Mouse (Mus musculus): ENCODE measurements around the gene Oca2.

Oca2 gene

DNA sequence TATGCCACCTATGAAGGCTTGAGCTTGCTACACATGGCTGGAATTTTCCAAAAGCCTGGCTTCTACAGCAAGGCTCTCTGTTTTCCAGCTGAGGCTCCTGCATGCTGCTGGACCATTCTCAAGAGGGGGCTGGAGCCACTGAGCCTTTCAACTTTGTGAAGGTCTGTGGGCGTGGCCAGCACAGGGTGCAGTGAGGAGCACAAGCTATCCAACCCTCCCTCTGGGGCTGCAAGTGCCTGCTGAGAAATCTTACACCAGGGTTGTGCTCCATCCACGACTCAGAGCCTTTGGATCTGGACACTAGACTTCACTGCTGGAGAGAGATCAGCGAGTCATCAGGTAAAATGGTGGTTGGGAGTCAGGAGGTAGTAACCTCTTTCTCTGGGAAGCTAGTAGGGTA lies at the start of gene Oca2:
Gene Oca2, plus strand, starts transcription at position 218 of the 400 bp plus-strand sequence.
- no peak for DNase-seq (ENCODE audit: low read depth, low spot score)

DNA sequence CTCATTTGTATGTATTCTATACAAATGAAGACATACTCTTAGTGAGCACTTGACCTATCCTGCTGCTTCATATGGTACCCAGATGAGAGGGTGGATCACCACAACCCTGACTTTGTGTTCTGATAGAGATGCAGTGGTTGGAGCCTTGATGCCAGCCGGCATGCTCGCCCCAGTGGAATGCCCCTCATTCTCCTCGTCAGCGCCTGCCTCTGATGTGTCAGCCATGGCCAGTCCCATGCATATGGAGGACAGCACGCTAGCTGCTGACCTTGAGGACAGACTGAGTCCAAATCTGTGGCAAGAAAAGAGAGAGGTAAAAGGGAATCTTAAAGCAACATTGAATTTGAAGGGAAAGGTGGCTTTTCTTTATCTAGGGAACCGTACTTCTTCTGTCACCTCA lies 48.5 kb upstream of the Oca2 start:
- DNase-seq (ENCODE audit: low read depth, low spot score): no peak

GRCm38 (mm10) chr7:56191661-56192060 lies 47.9 kb upstream of the Oca2 start:
- no peak for DNase-seq (ENCODE audit: low read depth, low spot score)

- no peak for DNase-seq (ENCODE audit: low read depth, low spot score)
These were observed 37.9 kb upstream of the Oca2 start for GRCm38 (mm10) chr7:56201483-56202218.

GRCm38 (mm10) chr7:56202843-56203242 lies 36.7 kb upstream of the Oca2 start:
- DNase-seq (ENCODE audit: low read depth, low spot score): no peak

GRCm38 (mm10) chr7:56203286-56203685 lies 36.3 kb upstream of the Oca2 start:
- DNase-seq (ENCODE audit: low read depth, low spot score): no peak

DNA sequence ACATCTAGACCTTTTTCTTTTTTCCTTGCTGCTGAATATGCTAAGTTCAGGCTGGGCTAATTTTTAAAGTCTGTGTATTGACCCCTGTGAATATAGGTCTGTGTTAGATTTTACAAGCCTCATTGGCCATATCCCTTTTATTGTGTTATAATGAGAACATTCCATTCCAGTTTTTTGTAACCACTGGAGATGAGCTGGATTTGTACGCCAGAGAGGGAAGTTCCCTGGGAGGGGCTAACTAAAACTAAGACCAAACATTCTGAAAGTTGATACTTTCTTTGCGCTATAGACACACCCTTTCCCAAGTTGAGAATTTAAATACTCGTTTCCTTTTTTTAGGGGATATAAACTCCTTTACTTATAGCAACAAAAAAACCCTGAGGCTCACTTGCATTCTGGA lies 34.7 kb upstream of the Oca2 start:
- DNase-seq (ENCODE audit: low read depth, low spot score): no peak

- DNase-seq (ENCODE audit: low read depth, low spot score): no peak
These were observed 18.7 kb upstream of the Oca2 start for GRCm38 (mm10) chr7:56220811-56221210.

DNA sequence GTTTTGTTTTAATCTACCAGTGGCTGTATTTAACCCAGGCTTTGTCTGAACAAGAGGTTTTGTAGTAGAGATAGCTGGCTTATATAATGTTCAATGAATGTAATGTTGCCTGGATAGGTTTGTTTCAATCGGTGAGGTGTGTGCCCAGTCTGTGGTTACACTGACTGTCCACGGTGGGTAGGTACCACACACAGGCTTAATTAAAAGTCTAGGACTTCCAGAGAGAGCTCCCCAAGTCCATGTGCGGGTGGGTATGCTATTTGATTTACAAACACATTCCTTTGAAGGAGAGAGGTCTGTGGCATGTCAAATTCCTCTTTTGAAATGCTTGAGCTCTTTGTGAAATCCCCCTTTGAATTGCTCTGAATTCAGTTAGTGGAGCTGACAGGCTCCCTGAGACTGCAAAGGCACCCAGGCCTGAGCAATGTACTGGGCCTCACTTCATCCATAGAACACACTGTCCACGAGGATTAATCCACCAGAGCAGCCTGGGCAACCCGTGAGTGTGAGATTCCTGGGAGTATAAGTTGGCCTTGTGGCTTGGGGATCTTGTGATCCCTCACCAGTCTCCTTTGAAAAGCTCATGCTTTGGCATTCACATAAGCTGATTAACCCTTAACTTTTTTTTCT lies 3.7 kb upstream of the Oca2 start:
- no peak for DNase-seq (ENCODE audit: low read depth, low spot score)

- no peak for DNase-seq (ENCODE audit: low read depth, low spot score)
These were observed 2.9 kb upstream of the Oca2 start for GRCm38 (mm10) chr7:56236617-56237016.

DNA sequence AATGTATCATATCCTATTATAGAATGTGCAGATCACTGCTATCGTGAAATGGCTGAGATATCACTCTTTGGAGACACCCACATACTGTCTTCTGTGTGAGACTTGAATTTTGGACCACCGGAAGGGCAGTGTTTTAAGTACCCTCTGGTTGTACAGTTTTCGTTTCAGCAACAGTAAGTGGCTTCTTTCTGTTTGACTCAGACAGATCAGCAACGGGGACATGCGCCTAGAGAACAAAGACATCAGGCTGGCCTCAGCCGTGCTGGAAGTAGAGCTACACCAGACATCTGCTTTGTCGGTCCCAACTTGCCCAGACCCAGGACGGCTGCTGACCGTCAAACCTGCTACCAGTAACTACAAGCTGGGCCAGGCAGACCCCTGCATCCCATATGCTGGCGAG lies 15.0 kb downstream of the Oca2 start:
- no peak for DNase-seq (ENCODE audit: low read depth, low spot score)

- peak; percentile 3 for DNase-seq (ENCODE audit: low read depth, low spot score)
These were observed 18.4 kb downstream of the Oca2 start for GRCm38 (mm10) chr7:56257875-56258441.

GRCm38 (mm10) chr7:56277506-56277905 lies 37.9 kb downstream of the Oca2 start:
- DNase-seq (ENCODE audit: low read depth, low spot score): no peak

DNA sequence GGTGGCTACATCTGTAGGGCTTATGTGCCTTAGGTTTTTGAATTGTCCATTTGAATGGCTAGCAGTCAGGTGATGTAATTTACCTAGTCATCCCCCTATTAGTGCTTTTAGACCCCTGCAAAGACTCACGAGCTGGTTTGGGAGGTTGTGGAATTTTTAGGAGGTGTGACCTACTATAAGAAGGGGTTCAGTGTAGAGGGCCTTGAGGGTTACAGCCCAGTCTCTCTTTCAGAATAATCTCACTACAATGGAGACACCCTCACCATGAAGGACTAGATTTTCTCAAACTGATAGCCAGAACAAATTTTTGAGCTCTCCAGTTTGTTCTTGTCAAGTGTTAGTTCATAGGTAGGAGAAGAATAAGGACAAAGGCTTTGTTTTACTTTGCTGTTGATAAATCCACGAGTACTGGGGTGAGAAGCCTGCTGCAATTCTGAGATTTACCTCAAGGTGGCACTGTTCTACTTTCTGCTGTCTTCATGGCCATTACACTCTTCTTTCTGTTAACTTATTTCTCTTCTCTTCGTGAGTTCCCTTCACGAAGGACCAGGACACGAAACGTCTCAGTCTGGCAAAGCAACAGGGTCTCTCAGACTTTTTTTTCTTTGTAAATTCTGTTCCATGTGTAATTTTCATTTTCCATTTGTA lies 52.0 kb downstream of the Oca2 start:
- DNase-seq (ENCODE audit: low read depth, low spot score): peak; percentile 72

DNA sequence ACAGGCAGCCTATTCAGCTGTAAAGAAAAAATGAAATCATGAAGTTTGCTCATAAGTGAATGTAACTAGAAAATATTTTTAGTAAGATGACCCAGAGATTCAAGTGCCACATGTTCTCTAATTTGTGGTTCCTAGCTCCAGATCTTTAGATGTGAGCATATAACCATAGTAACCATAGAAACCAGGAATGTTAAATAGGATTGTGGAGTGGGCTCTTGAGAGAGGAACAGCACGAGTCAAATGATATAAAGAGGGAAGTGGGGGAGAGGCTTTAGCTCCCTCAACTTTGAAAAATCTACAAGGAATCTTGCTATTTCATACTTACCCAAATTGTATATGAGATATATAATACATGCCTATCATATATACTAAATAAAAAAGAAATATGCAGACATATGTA lies 64.8 kb downstream of the Oca2 start:
- no peak for DNase-seq (ENCODE audit: low read depth, low spot score)

GRCm38 (mm10) chr7:56314358-56314757 lies 74.8 kb downstream of the Oca2 start:
- no peak for DNase-seq (ENCODE audit: low read depth, low spot score)

DNA sequence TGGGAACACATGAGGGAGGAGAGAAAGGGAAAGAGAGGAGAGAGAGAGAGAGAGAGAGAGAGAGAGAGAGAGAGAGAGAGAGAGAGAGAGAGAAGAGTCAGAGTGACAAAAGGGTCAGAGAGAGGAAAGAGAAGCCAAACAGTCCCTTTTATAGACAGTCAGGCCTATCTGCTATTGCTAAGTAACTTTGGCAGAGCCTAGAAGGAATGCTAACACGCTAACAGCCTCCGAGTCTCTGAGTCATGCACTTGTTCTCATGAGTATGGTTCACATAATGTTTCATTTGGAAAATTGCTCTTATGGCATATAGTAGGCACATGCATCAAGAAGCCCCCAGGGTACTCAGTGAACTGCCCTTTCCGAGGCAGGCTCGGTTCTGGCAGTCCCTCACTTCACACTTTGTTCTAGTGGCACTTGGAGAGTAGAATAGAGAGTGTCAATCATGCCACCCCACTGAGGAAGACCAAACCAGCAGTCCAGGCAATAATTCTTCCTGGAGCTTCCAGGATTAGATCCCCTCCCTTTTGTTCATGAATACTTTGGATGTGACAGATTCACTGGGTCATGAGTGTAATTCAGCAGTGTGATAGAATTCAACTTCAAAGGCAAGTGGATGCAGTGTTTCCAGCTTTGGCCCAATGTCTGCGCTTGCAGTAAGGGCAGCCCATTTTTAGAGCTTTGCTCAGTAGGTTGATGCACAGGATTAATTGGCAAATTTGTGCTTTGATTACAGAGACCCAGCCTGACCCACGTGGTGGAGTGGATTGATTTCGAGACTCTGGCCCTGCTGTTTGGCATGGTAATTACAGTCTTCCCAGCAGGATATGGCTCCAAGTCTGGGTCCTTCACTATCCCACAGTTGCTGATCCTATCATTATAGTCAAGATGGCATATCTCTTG lies 76.3 kb downstream of the Oca2 start:
- DNase-seq (ENCODE audit: low read depth, low spot score): no peak

DNA sequence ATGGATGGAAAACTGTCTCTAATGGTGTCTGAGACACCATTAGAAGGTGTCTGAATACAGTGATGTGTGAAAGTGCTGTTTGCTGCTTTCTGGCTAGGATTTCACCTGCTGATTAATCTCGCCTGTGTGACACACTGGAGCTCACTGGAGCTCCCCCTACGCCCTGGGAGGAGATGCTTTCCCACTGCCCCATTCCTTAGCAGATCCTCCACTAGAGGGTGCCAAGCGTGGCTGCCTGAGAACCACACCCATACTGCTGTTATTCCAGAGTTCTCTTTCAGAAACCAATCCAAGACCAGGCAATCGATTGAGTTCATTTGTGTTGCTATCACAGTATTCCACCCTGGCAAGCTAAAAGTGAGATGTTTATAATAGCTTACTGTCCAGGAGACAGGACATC lies 88.2 kb downstream of the Oca2 start:
- peak; percentile 1 for DNase-seq (ENCODE audit: low read depth, low spot score)

DNA sequence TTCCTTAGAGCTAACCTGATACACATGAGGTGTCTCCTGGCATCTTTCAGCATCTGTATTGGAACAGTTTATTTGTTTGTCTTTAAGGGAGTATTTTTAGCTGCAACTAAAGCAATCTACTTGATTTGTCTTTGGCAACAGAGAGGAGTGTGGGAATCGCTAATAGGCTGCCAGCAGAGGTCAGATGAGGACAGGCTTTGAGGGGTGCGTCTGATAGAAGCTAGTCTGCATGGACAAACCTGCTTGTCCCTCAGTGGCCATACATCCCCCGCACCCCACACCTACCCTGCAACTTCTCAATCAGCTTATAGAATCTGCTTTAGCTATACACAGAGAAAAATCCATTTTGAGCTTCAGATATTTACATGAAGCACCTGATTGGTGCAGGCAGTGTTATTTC lies 109.0 kb downstream of the Oca2 start:
- no peak for DNase-seq (ENCODE audit: low read depth, low spot score)

- DNase-seq (ENCODE audit: low read depth, low spot score): no peak
These were observed 117.2 kb downstream of the Oca2 start for GRCm38 (mm10) chr7:56356658-56357342.
